Mouse (Mus musculus) neural tube, embryonic 11.5 days (tissue): Measurements from ENCODE around the gene Gm44502. TPM values are rescaled to one million over a fixed set of nuclear protein-coding genes. Genes with fewer than 3 reads are reported as not detected.

ENCODE experiments used
- ATAC-seq: fragments of 200-750 bp; cut with Nextera tagmentation; 2 replicates; pipeline ENCODE4 v1.8.0; 2017; ENCODE audit warnings: moderate number of reproducible peaks, mild to moderate bottlenecking, moderate TSS enrichment, moderate library complexity; ENCODE audit not compliant: insufficient read depth, low FRiP score, low TSS enrichment
- DNase-seq: peaks from one replicate; pipeline ENCODE4 v3.0.0-alpha.2; 2015; ENCODE audit warnings: low spot score
- H3K27ac ChIP-seq: fragments of 300-500 bp; sonication (generic); 2 replicates; pipeline ENCODE4 v1.5.1; 2014; ENCODE audit warnings: low read depth, mild to moderate bottlenecking, low read length
- H3K27me3 ChIP-seq: fragments of 300-500 bp; sonication (generic); 2 replicates; pipeline ENCODE4 v1.6.1; 2014; ENCODE audit warnings: mild to moderate bottlenecking, low read length, mixed read lengths; ENCODE audit not compliant: control insufficient read depth, insufficient read depth
- H3K36me3 ChIP-seq: fragments of 300-500 bp; sonication (generic); 2 replicates; pipeline ENCODE4 v1.6.1; 2014; ENCODE audit warnings: mild to moderate bottlenecking, low read length, moderate library complexity, mixed read lengths; ENCODE audit not compliant: control insufficient read depth, insufficient read depth
- H3K4me1 ChIP-seq: fragments of 300-500 bp; sonication (generic); 2 replicates; pipeline ENCODE4 v1.6.1; 2014; ENCODE audit warnings: low read length, mixed read lengths; ENCODE audit not compliant: control insufficient read depth, insufficient read depth
- H3K4me2 ChIP-seq: fragments of 300-500 bp; sonication (generic); 2 replicates; pipeline ENCODE4 v1.6.1; 2014; ENCODE audit warnings: low read depth, mild to moderate bottlenecking, moderate library complexity
- H3K4me3 ChIP-seq: fragments of 300-500 bp; sonication (generic); 2 replicates; pipeline ENCODE4 v1.5.1; 2014; ENCODE audit warnings: low read depth, low read length
- H3K9ac ChIP-seq: fragments of 300-500 bp; sonication (generic); 2 replicates; pipeline ENCODE4 v1.6.1; 2014; ENCODE audit warnings: mild to moderate bottlenecking, low read length
- H3K9me3 ChIP-seq: fragments of 300-500 bp; sonication (generic); 2 replicates; pipeline ENCODE4 v1.6.1; 2016; ENCODE audit warnings: low read length; ENCODE audit not compliant: control insufficient read depth
- WGBS: fragments of 180-500 bp; shearing (Covaris S2); extraction: QIAGEN DNeasy Blood & Tissue Kit; methylation state at CpG from one replicate; pipeline ENCODE4 v1.1.7; 2014; 5-methylcytosine and 5-hydroxymethylcytosine counted together
- polyA plus RNA-seq: library from polyadenylated mRNA; unstranded; fragments of >200 nt; fragmentation: Nextera tagmentation; extraction: Ambion mirVana; gene quantifications from 2 replicates; pipeline ENCODE4 v1.2.1, GENCODE M21; 2014

Gm44502 gene
- polyA plus RNA-seq, 1 experiment from 2014 or later, result 0.64 TPM

- H3K27me3 ChIP-seq, result no peaks in the 10 kb centered on the region
- H3K4me1 ChIP-seq, result peaks cover 8% of the 10 kb centered on the region
- no peak within 1 kb of the TSS for H3K4me3 ChIP-seq
- DNase-seq, result no peak
- no peak for ATAC-seq
- H3K27ac ChIP-seq, result no peak within 1 kb of the TSS
- H3K9me3 ChIP-seq, result no peaks in the 10 kb centered on the region
- H3K36me3 ChIP-seq, result no peaks in the 10 kb centered on the region
- WGBS, result 36% methylated on average over 6 of the region's 6 CpGs
- no peak within 1 kb of the TSS for H3K9ac ChIP-seq
- no peak within 1 kb of the TSS for H3K4me2 ChIP-seq
Observed at GRCm38 (mm10) chr15:89425711-89426121, 3.8 kb downstream of the Gm44502 start, which contains the start of gene Cpt1b. Gene Cpt1b (minus strand): TSS chr15:89425863.

GRCm38 (mm10) chr15:89424621-89425020, 4.9 kb downstream of the Gm44502 start:
- H3K36me3 ChIP-seq, result no peaks in the 10 kb centered on the region
- ATAC-seq (no peak), DNase-seq (no peak)
- no peak overlapping the region for H3K4me3 ChIP-seq
- H3K27ac ChIP-seq, result no peak overlapping the region
- H3K9ac ChIP-seq, result no peak overlapping the region
- H3K4me1 ChIP-seq, result peaks cover 8% of the 10 kb centered on the region
- no peak overlapping the region for H3K4me2 ChIP-seq
- 84% methylated on average over 8 of the region's 8 CpGs for WGBS
- no peaks in the 10 kb centered on the region for H3K27me3 ChIP-seq
- H3K9me3 ChIP-seq, result no peaks in the 10 kb centered on the region

- ATAC-seq, result no peak
- Histone ChIP-seq H3K4me3 (no peak overlapping the region), H3K9me3 (no peaks in the 10 kb centered on the region), H3K27me3 (no peaks in the 10 kb centered on the region), H3K4me1 (no peaks in the 10 kb centered on the region), H3K9ac (no peak overlapping the region), H3K4me2 (no peak overlapping the region), H3K27ac (no peak overlapping the region), H3K36me3 (no peaks in the 10 kb centered on the region)
- no peak for DNase-seq
- WGBS, result 94% methylated on average over 9 of the region's 9 CpGs
Observed at GRCm38 (mm10) chr15:89421938-89422337, 7.6 kb downstream of the Gm44502 start.

GRCm38 (mm10) chr15:89415282-89415681, 14.2 kb downstream of the Gm44502 start:
- DNase-seq (no peak), ATAC-seq (no peak)
- Histone ChIP-seq H3K27me3 (no peaks in the 10 kb centered on the region), H3K27ac (no peak overlapping the region), H3K9me3 (no peaks in the 10 kb centered on the region), H3K4me3 (no peak overlapping the region), H3K4me1 (no peaks in the 10 kb centered on the region), H3K36me3 (no peaks in the 10 kb centered on the region), H3K9ac (no peak overlapping the region), H3K4me2 (no peak overlapping the region)
- 90% methylated on average over 8 of the region's 8 CpGs for WGBS

GRCm38 (mm10) chr15:89410118-89410517, 19.4 kb downstream of the Gm44502 start, which contains the start of gene Syce3:
Gene Syce3 (minus strand): TSS chr15:89410503.
- no peak for ATAC-seq
- 86% methylated on average over 22 of the region's 24 CpGs for WGBS
- H3K36me3 ChIP-seq, result no peaks in the 10 kb centered on the region

GRCm38 (mm10) chr15:89406691-89407090, 22.8 kb downstream of the Gm44502 start:
- no peak overlapping the region for H3K4me2 ChIP-seq
- H3K27me3 ChIP-seq, result no peaks in the 10 kb centered on the region
- no peaks in the 10 kb centered on the region; the same call in 1 of the 2 replicates for H3K9me3 ChIP-seq
- no peak overlapping the region for H3K27ac ChIP-seq
- H3K4me3 ChIP-seq, result no peak overlapping the region
- DNase-seq, result no peak
- no peaks in the 10 kb centered on the region for H3K36me3 ChIP-seq
- ATAC-seq, result no peak
- H3K4me1 ChIP-seq, result no peaks in the 10 kb centered on the region
- H3K9ac ChIP-seq, result no peak overlapping the region

More at GRCm38 (mm10) chr15:89410118-89410517, 19.4 kb downstream of the Gm44502 start, which contains the start of gene Syce3:
- Histone ChIP-seq H3K4me1 (no peaks in the 10 kb centered on the region), H3K9ac (no peak within 1 kb of the TSS), H3K9me3 (no peaks in the 10 kb centered on the region; the same call in 1 of the 2 replicates), H3K4me3 (no peak within 1 kb of the TSS), H3K27ac (no peak within 1 kb of the TSS), H3K27me3 (no peaks in the 10 kb centered on the region), H3K4me2 (no peak within 1 kb of the TSS)
- DNase-seq, result no peak

- ATAC-seq (no peak), DNase-seq (no peak)
- Histone ChIP-seq H3K4me3 (no peak overlapping the region), H3K4me1 (no peaks in the 10 kb centered on the region), H3K27me3 (no peaks in the 10 kb centered on the region), H3K4me2 (no peak overlapping the region), H3K27ac (no peak overlapping the region), H3K36me3 (no peaks in the 10 kb centered on the region), H3K9me3 (no peaks in the 10 kb centered on the region; the same call in 1 of the 2 replicates), H3K9ac (no peak overlapping the region)
- 87% methylated on average over 10 of the region's 10 CpGs for WGBS
Observed at GRCm38 (mm10) chr15:89404831-89405623, 24.5 kb downstream of the Gm44502 start.

- H3K9me3 ChIP-seq, result no peaks in the 10 kb centered on the region
- H3K27ac ChIP-seq, result no peak overlapping the region
- no peaks in the 10 kb centered on the region for H3K4me1 ChIP-seq
- no peak overlapping the region for H3K4me2 ChIP-seq
- WGBS, result 86% methylated on average over 1 of the region's 1 CpGs
- no peaks in the 10 kb centered on the region for H3K27me3 ChIP-seq
- H3K9ac ChIP-seq, result no peak overlapping the region
- no peak overlapping the region for H3K4me3 ChIP-seq
- no peaks in the 10 kb centered on the region for H3K36me3 ChIP-seq
- ATAC-seq (no peak), DNase-seq (no peak)
Observed at GRCm38 (mm10) chr15:89402471-89402870, 27.0 kb downstream of the Gm44502 start.

GRCm38 (mm10) chr15:89399716-89400115, 29.8 kb downstream of the Gm44502 start:
- no peaks in the 10 kb centered on the region for H3K9me3 ChIP-seq
- no peak overlapping the region for H3K9ac ChIP-seq
- WGBS, result 62% methylated on average over 1 of the region's 1 CpGs
- H3K4me3 ChIP-seq, result no peak overlapping the region
- no peaks in the 10 kb centered on the region for H3K36me3 ChIP-seq
- ATAC-seq (no peak), DNase-seq (no peak)
- no peak overlapping the region for H3K4me2 ChIP-seq
- H3K4me1 ChIP-seq, result no peaks in the 10 kb centered on the region
- H3K27ac ChIP-seq, result no peak overlapping the region
- no peaks in the 10 kb centered on the region for H3K27me3 ChIP-seq
